Mouse (Mus musculus) megakaryocyte, embryonic 14.5 days (primary cell): Measurements from ENCODE around the gene Ddc.

Experiments used
- FLI1 ChIP-seq: IDR thresholded peaks from 2 replicates; pipeline ENCODE4 v1.6.1; 2012; ENCODE audit warnings: low read length, inconsistent platforms, mixed read lengths
- GATA1 ChIP-seq: IDR thresholded peaks from 3 replicates; pipeline ENCODE4 v1.6.1; 2012; ENCODE audit warnings: mixed read lengths, low read length, inconsistent platforms, borderline replicate concordance

GRCm38 (mm10) chr11:11776071-11776821 is 121.7 kb downstream of the Ddc start:
- TF ChIP-seq GATA1 (no peak), FLI1 (no peak)
